Mouse (Mus musculus): ENCODE measurements around the gene Nemp1.
"Not testable (repeated sequence)": the region's sequence is repeated elsewhere in the genome, so short reads cannot be mapped to it uniquely, and the experiment has no call there.

Gene Nemp1

DNA sequence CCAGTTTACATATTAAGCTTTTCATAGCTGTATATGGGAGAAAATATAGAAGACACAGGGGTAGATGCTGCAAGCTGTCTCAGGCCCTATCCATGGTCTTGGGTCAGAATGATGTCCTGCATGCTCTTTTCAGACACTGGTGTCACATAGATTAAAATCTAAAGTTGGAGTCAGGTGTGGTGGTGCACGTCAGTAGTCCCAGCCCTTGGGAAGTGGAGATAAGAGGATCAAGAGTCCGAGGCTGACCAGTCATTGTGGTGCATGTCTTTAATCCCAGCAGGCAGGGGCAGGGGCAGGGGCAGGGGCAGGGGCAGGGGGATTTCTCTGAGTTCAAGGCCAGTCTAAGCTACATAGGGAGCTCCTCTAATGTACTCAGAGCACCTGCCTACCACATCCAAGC, 20.9 kb upstream of the Nemp1 start:
- DNase-seq = no peak

DNA sequence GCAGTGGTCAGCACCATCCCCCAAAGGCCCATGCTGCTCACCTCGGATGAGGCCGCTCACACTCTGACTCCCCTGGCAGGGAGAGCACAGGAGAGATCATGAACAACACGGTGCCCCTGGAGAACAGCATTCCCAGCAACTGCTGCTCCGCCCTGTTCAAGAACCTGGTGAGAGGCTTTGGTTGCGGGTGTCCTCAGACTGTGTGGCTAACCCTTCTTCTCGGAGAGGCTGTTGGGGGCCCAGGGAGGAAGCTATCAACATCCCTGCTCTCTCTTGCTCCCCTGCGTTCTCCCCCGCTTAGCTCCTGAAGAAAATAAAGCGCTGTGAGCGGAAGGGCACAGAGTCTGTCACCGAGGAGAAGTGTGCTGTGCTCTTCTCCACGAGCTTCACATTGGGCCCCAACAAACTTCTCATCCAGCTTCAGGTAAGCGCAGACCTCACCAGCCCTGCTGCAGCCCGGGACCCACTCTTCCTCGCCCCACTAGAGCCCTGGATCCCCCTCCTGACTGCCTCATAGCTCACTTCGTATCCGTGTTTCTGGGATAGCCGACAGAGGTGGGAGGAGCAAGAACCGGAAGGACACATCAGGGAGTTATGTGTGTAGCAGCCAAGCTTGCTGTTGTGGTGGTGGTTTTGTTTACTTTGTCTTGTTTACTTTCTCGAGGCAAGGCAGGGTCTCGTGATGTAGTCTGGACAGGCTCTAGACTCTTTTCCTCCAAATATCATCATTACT, 13.6 kb upstream of the Nemp1 start:
- DNase-seq = no peak

DNA sequence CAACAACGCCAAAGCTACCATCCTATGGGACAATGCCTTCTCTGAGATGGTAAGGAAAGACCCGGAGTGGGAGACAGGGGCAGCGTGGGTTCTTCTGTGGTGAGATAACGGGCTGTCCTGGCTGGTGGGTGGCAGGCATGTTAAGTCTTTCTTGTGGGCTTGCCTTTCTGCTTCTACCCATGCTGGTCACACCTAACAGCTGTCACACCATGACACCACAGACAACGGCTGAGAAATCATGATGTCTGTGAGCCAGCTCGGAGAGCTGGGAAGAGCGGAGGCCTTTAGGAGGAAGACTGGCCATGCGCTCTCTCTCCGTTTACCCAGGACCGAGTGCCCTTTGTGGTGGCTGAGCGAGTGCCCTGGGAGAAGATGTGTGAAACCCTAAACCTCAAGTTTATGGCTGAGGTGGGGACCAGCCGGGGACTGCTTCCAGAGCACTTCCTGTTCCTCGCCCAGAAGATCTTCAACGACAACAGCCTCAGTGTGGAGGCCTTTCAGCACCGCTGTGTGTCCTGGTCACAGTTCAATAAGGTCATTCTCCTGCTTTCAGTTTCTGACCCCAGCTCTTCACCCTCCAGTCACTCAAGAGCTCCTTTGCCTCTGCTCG, 11.6 kb upstream of the Nemp1 start:
- no peak for DNase-seq

DNA sequence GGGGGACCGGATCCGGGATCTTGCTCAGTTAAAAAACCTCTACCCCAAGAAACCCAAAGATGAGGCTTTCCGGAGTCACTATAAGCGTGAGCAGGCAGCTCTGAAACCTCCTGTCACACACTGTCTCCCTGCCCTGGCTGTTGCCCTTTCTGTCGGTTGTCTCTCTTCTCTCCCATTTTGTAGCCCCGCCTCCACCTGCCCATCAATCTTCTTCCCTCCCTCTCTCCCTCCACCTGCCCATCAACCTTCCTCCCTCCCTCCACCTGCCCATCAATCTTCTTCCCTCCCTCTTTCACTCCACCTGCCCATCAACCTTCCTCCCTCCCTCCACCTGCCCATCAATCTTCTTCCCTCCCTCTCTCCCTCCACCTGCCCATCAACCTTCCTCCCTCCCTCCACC, 9.1 kb upstream of the Nemp1 start:
- DNase-seq = not testable (repeated sequence)

DNA sequence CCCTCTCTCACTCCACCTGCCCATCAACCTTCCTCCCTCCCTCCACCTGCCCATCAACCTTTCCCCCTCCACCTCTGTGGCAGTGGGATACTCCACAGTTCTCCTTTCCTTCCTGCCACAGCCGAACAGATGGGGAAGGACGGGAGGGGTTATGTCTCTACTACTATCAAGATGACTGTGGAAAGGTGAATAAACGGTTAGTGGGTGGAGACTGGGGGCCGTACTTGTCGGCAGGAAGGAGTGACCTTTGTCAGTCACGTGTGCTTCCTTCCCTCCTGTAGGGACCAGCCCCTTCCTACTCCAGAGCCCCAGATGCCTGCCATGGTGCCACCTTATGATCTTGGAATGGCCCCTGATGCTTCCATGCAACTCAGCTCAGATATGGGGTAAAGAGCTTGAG, 8.6 kb upstream of the Nemp1 start:
- no peak for DNase-seq

DNA sequence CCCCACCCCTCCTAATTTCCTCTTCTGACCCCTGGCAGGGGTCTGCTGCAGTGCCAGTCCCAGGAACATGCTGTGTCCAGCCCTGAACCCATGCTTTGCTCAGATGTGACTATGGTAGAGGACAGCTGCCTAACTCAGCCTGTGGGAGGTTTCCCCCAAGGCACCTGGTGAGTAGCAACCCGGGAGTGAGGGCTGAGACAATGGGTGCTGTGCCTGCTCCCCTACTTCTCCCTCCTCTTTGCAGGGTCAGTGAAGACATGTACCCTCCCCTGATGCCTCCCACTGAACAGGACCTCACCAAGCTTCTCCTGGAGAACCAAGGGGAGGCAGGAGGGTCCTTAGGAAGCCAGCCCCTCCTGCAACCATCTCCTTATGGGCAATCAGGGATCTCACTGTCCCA, 7.2 kb upstream of the Nemp1 start:
- no peak for DNase-seq

DNA sequence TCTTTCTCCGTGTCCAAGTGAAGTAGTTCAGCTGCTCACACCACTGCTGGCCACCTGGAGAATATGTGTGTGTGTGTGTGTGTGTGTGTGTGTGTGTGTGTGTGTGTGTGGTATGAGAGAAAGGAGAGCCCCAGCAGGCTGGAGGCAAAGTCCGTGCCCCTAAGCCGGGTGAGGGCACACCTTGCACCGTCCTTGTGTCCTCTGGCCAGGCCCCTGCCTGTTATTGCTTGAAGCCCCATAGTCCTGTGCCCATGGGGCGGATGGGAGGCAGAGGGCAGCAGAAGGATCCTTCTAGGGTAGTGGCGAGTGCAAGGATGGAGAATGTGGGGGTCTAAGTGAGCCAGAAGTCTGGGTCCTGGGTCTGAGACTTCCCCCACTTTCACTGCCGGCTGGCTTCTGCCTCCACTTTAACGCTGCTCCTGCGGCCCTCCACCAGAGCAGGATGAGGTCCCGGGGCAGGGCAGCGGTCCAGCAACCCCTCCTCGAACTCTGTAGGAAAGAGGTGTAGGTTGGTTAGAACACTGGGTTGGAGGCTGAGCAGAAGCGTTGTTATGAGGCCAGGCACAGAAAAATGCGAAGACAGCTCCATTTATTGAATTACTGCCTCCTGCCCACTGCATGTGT, 5.3 kb upstream of the Nemp1 start:
- peak; percentile 41 to 47 for DNase-seq

DNA sequence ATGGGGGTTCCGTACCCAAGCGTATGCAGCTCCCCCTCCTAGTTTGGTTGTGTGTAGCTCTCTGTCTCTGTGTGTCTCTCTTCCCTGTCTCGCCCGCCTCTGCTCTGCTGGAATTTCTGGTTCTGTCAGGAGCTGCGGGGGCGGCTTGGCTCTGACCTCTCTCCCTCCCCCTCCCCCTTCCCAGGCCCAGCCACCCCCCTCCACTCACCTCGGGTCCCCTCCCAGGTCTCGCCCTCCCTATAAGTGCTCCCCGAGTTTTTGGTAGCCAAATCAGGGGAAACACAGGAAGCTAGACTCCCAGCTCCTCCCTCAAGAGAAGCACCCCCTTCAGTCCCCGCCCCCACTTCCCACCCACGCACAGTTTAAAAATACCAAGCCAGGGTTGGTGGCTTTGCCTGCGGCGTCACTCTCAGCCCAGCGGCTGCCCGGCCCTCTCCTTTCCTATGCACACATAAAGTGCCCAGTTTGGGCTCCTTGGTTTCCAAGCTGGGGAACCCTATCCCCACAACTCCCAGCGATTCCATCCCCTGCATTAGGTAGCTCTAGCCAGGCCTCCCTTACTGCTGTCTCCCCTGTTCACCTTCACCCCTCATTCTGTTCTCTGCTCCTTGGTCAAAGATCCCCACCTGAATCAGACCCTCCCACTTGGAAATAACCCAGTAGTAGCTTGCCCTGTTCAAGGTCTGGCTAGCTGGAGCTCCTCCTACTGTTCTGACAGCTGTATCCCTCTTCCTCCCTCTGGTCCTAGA, 4.6 kb upstream of the Nemp1 start:
- peak; percentile 70 to 74 for DNase-seq

DNA sequence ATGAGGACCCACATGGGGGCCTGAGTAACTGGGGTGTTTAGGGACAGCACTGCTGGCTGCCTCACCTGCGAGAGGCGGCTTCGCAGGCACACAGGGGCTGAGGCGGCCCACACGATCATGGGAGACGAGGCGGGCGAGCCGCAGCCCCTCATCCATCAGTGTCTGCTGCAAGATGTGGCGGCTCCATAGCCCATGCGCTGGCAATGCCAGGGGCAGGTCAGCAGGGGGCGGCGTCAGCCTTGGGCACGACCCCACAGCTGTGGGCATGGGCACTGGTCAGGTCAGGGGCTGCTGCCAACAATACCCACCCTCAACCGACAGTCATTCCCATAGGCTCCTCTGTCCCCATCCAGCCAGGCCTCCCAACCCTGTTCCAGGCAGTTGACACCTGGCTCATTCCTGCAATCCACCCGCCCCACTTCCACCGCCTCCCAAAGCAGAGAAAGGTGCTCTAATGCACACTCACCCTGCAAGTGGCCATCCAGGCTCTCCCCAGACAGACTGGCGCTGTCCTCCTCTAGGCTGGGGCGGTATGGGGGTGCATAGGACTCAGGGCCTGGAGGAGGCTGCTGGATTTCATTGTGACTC, 3.9 kb upstream of the Nemp1 start:
- peak; percentile 41 to 63 for DNase-seq

DNA sequence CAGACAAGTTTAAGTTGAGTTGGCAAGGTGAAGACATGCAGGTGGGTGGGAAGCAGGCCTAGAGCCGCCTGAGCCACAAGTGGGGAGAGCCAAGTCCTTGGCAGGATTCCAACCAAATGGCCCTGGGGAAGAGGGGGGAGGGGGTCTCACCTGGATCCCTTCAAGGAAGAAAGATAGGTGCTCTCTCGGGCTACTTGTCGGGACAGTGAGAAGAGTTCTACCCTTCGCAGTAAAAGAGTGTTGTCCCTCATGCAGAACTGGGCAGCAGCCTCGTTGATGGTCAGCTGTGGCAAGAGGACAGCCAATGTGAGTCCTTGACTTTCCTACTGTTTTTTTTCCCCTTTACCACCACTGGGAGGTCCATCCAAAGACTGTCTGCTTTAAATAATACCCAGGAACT, 3.1 kb upstream of the Nemp1 start:
- peak; percentile 20 to 40 for DNase-seq

DNA sequence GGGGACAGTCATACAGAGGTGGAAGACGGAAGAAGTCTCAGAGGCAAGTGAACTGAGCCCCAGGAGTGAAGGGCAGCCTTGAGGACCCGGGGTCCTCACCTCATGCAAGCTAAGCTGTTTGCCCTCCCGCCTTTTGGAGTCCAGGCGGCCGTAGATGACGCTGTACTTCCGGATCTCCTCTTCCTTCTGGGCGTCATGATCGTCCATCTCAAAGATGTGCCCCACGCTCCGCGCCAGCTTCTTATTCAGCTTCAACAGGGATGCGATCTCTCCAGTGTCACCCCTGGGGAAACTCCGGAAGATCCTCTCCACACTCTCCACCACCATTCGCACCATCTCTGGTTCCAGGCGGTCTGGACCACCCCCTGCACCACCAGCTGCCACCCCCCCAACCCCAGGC, 2.5 kb upstream of the Nemp1 start:
- DNase-seq = no peak

DNA sequence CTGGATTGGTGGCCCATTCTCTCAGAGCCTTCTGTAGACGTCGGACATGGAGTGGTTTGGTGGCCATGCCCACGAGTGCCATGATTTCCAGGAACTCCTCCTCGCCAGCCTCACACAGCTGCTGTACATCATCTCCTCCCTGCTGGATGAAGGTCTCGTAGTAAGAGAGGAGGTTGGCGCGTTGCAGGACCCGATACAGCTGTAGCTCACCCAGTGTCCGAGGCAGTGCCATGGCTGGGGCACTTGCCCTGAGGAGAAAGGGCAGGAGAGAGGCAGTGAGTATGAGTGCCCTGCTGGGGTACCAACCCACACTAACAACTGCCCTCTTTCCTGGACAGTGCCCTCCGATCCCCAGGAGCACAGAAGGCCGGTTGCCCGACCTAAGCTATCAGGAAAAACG, 1.8 kb upstream of the Nemp1 start:
- peak in 1 of 2 experiments; percentile 7 for DNase-seq

DNA sequence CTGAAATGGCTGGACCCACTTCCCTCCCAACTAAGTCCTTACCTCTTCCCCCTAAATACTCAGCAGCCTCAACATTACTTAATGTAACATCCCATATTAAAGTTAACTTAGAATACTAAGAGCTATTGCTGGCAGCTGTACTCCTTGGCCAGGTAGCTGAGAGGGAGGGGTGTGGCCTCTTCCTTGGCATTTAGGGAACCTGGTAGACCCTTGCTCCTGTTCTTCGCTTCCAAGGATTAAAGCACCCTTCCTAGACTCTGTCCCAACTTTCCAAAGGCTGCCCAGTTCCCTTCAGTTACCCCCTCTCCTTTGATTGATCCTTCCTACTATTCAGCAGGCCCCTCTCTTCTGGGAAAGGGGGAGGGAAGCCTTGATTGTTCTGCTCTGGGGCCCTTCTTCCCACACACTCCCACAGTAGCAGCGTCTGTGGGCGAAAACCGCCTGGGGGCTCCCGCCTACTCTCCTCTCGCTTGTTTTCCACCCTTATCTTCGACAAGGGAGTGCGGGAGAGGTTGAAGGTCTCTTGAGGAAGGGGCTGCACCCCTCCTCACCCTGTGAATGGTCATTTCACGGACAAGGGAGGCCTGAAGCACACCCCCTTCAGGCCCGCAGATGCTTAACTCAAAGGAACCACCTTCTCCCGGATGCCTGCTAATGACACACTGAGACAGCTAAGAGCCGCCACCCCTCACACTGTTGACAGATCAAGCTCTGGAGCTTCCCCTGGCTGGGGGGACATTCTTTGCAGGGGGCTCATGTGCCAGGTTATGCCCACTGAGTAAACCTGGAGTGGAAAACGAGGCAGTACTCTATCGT, 1.1 kb upstream of the Nemp1 start:
- DNase-seq = peak in 1 of 2 experiments; percentile 20

DNA sequence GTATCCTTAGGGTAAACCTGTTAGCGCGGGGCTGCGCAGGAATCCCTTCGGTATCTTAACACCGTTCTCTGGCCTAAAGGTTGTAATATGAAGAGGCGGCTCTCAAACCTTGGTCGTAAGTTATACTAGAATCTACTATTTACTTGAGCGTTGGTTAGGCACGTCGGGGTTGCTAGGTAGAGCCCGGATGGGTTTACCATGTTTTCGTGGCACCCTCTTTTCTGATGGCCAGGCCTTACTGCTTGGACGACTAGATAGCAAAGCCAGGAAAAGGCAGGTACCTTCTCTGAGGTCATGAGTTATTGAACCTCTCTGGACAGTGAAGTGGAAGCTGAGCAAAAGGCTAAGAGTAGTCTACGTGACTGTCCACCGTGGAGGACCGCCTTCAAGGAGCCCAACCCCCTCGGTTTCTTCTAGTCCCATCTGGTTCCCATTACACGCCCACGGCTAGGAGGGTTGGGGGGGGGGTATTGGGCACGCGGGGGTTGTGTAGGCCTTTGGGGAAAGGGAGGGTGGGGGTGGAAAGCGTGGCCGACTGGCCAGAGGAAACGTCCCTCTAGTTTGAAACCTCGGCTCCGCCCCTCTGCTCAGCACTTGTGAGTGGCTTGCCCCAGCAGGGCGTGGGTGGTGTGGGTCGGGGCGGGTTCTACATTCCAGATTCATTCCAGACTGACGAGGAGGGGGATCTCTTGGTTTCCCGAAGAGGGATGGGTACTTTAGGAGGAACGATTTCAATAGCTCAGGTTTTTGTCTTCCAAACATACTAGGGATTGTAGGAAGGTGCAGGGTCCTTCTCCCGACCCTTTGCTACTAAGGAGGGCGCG, 780 bp downstream of the Nemp1 start:
- DNase-seq = peak; percentile 67 to 73

DNA sequence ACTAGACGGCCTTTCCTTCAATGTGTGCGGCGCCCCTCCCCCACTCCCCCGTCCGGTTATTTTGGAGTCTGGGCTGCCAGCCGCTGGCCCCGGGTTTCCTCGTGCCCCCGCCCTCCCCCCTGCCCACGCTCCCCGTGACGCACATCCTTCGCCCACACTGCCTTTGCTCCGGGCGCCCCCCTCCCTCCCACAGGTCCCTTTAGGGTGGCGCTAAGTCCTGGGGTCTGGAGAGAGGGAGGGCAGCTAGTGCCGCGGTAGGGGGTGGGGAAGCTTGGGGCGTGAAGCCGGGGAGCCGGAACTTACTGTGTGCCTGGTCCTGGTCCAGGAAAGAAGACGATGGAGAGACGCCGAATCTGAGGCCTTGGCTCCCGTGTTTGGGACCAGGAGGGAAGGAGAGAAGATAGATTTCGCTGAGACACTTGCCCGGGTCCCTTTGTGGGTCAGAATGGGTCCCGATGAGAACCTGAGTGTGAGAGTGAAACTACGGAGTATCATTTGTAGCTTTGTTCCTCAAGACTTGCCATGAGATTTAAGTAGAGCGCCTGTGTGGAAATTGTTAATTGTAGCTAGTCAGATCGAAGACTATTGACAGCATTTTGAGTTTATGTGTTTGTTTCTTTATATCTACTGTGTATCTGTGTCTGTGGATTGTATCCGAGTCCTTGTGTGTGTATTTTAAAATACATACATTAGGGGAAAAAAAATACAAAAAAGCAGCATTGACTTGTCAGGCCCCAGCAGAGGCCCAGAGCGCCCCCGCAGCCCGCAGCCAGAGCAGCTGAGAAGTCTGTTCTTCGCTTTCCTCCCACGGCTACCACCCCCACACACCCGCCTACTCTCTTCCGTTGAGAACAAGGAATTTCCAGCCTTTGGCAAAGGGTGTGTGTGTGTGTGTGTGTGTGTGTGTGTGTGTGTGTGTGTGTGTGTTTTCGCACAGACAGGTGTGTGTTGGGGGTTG, 1.7 kb downstream of the Nemp1 start, which contains the start of gene Nab2:
TSS of gene Nab2 (minus strand) at position 476 of the 958 bp plus-strand sequence.
- peak; percentile 69 to 76 for DNase-seq

DNA sequence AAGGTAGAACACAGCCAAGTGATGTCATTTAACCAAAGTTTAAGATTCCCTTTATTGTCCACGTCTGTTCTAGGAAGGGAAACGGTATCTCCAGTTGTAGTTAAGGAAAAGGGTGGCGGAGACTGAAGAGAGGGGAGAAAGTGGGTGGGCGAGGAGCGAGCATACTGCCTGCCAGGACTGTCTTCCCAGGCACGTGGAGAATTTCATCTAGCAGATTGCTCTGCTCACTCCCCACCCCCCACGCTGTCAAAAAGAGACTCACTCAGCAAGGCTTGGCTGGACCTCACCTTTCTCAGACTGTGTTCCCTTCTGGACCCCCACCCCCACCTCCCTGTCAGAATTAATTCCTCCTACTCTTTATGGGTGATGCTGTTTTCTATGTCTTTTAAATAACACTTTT, 2.5 kb downstream of the Nemp1 start:
- DNase-seq = peak; percentile 57 to 81

DNA sequence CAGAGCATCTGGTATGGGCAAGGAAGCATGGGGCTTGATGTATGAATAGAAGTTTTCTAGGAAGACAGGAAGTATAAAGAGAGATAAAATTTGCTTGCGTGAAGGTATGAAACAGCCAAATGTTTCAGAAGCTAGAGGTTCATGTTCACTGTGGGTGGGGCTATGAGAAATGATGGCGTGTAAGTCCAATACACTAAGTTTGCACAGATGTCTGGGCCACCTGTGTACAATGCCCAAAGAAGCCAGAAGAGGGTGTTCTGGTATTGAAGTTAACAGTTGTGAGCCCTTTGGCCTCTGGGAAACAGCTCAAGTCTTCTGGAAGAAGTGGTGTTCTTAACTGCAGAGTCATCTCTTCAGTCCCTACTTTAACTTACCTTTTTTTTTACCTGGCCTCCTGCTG, 3.5 kb downstream of the Nemp1 start:
- DNase-seq = no peak

DNA sequence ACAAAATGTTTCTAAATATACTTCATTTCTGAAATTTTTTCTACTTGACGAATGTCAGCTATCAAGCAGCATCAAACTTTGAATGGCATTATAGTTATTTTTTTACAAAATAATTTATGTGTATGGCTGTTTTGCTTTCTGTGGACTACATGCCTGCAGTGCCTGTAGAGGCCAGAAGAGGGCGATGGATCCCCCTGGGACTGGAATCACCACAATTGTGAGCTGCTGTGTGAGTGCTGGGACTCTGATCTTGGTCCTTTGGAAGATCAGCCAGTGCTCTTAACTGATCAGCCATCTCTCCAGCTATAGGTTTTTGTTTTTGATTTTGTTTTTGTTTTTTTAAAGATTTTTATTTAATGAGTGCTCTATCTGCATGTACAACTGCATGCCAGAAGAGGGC, 4.6 kb downstream of the Nemp1 start:
- DNase-seq = peak; percentile 23 to 65

DNA sequence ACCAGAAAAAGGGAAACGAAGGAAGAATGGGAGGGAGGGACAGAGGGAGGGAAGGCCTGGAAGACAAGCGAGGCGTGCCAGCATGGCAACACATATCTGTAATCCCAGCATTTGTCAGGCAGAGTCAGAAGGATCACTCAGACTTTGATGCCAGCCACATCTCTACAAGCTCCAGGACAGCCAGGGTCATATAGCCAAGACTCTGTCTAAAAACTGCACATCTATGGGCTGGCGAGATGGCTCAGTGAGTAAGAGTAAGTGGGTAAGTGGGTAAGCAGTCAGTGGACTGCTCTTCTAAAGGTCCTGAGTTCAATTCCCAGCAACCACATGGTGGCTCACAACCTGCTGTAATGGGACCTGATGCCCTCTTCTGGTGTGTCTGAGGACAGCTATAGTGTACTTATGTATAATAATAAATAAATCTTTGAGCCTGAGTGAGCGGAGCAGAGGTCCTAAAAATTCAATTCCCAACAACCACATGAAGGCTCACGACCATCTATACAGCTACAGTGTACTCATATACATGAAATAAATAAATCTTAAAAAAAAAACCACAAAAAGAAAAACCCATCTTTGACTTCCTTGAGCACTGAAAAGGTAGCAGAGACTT, 7.5 kb downstream of the Nemp1 start:
- no peak for DNase-seq

All from cerebellum, postnatal 14 days (tissue).